Mouse (Mus musculus) frontal cortex, postnatal 25 days (tissue): ENCODE measurements around the gene Smurf1.

ENCODE experiments used
- DNase-seq, 2 experiments: peaks; one replicate each; pipeline ENCODE4 v3.0.0; 2022; ENCODE audit warnings: low spot score in 2 of 2

Gene Smurf1

GRCm38 (mm10) chr5:144958271-144958670 lies 7.4 kb downstream of the Smurf1 start:
- DNase-seq, result no peak

GRCm38 (mm10) chr5:144954432-144954831 lies 11.2 kb downstream of the Smurf1 start:
- no peak for DNase-seq

- no peak for DNase-seq
These were observed 13.1 kb downstream of the Smurf1 start for GRCm38 (mm10) chr5:144952592-144952991.

GRCm38 (mm10) chr5:144950428-144951051 lies 15.1 kb downstream of the Smurf1 start:
- no peak for DNase-seq

GRCm38 (mm10) chr5:144949856-144950255 lies 15.8 kb downstream of the Smurf1 start:
- DNase-seq, result no peak

GRCm38 (mm10) chr5:144948422-144948821 lies 17.2 kb downstream of the Smurf1 start:
- DNase-seq, result no peak

GRCm38 (mm10) chr5:144948002-144948401 lies 17.6 kb downstream of the Smurf1 start:
- DNase-seq, result no peak

- DNase-seq, result no peak
These were observed 19.6 kb downstream of the Smurf1 start for GRCm38 (mm10) chr5:144946032-144946431.

GRCm38 (mm10) chr5:144944932-144945331 lies 20.7 kb downstream of the Smurf1 start:
- no peak for DNase-seq

GRCm38 (mm10) chr5:144944370-144944769 lies 21.3 kb downstream of the Smurf1 start:
- no peak for DNase-seq

- no peak for DNase-seq
These were observed 22.3 kb downstream of the Smurf1 start for GRCm38 (mm10) chr5:144943346-144943745.

- DNase-seq, result no peak
These were observed 23.2 kb downstream of the Smurf1 start for GRCm38 (mm10) chr5:144942431-144942830.

- DNase-seq, result no peak
These were observed 24.7 kb downstream of the Smurf1 start for GRCm38 (mm10) chr5:144940904-144941303.

GRCm38 (mm10) chr5:144937304-144937703 lies 28.3 kb downstream of the Smurf1 start:
- DNase-seq, result peak in 1 of 2 experiments; percentile 45

GRCm38 (mm10) chr5:144933486-144933885 lies 32.2 kb downstream of the Smurf1 start:
- DNase-seq, result no peak

- DNase-seq, result no peak
These were observed 33.8 kb downstream of the Smurf1 start for GRCm38 (mm10) chr5:144931841-144932240.

- no peak for DNase-seq
These were observed 36.6 kb downstream of the Smurf1 start for GRCm38 (mm10) chr5:144928856-144929713.

- DNase-seq, result no peak
These were observed 39.4 kb downstream of the Smurf1 start for GRCm38 (mm10) chr5:144926275-144926674.

- DNase-seq, result peak in 1 of 2 experiments; percentile 40
These were observed 42.3 kb downstream of the Smurf1 start for GRCm38 (mm10) chr5:144923351-144923750.

GRCm38 (mm10) chr5:144919790-144920189 lies 45.9 kb downstream of the Smurf1 start:
- no peak for DNase-seq

- DNase-seq, result no peak
These were observed 46.5 kb downstream of the Smurf1 start for GRCm38 (mm10) chr5:144919194-144919593.

- no peak for DNase-seq
These were observed 47.4 kb downstream of the Smurf1 start for GRCm38 (mm10) chr5:144918204-144918603.

GRCm38 (mm10) chr5:144917172-144917571 lies 48.5 kb downstream of the Smurf1 start:
- no peak for DNase-seq
